Mouse (Mus musculus) lung, embryonic 16.5 days (tissue): Measurements from ENCODE around the gene Auts2. TPM values are rescaled to one million over a fixed set of nuclear protein-coding genes. Genes with fewer than 3 reads are reported as not detected.
A peak's percentile ranks its signal among the peaks of the same experiment; 100 is the strongest.

ENCODE experiments used
- ATAC-seq: fragments of 200-750 bp; cut with Nextera tagmentation; 2 replicates; pipeline ENCODE4 v1.8.0; 2017; ENCODE audit warnings: low read depth, mild to moderate bottlenecking, moderate library complexity
- H3K27ac ChIP-seq: fragments of 300-500 bp; sonication (generic); 2 replicates; pipeline ENCODE4 v1.5.1; 2014; ENCODE audit warnings: mild to moderate bottlenecking, control low read depth, low read length
- H3K27me3 ChIP-seq: fragments of 300-500 bp; sonication (generic); 2 replicates; pipeline ENCODE4 v1.6.1; 2014; ENCODE audit warnings: low read depth, low read length, mixed read lengths; ENCODE audit not compliant: control insufficient read depth, insufficient read depth
- H3K36me3 ChIP-seq: fragments of 300-500 bp; sonication (generic); 2 replicates; pipeline ENCODE4 v1.6.1; 2014; ENCODE audit warnings: low read length; ENCODE audit not compliant: control insufficient read depth, insufficient read depth
- H3K4me1 ChIP-seq: fragments of 300-500 bp; sonication (generic); replicated peaks from 2 replicates; pipeline ENCODE4 v1.6.1; 2014; ENCODE audit warnings: low read length, mixed read lengths; ENCODE audit not compliant: control insufficient read depth, insufficient read depth
- H3K4me2 ChIP-seq: fragments of 300-500 bp; sonication (generic); 2 replicates; pipeline ENCODE4 v1.6.1; 2014; ENCODE audit warnings: low read depth, low read length, control low read depth
- H3K4me3 ChIP-seq: fragments of 300-500 bp; sonication (generic); 2 replicates; pipeline ENCODE4 v1.5.1; 2014; ENCODE audit warnings: mild to moderate bottlenecking, low read length, control low read depth
- H3K9ac ChIP-seq: fragments of 300-500 bp; sonication (generic); 2 replicates; pipeline ENCODE4 v1.6.1; 2014; ENCODE audit warnings: low read length, control low read depth
- H3K9me3 ChIP-seq: fragments of 300-500 bp; sonication (generic); 2 replicates; pipeline ENCODE4 v1.6.1; 2016; ENCODE audit warnings: low read length; ENCODE audit not compliant: control insufficient read depth
- WGBS: fragments of 180-500 bp; shearing (Covaris S2); extraction: QIAGEN DNeasy Blood & Tissue Kit; methylation state at CpG from one replicate; pipeline ENCODE4 v1.1.7; 2014; 5-methylcytosine and 5-hydroxymethylcytosine counted together
- polyA plus RNA-seq: library from polyadenylated mRNA; unstranded; fragments of >200 nt; fragmentation: Nextera tagmentation; extraction: Ambion mirVana; gene quantifications from 2 replicates; pipeline ENCODE4 v1.2.1, GENCODE M21; 2015

The Auts2 gene
- polyA plus RNA-seq, 1 experiment from 2014 or later: 12.3 TPM

DNA sequence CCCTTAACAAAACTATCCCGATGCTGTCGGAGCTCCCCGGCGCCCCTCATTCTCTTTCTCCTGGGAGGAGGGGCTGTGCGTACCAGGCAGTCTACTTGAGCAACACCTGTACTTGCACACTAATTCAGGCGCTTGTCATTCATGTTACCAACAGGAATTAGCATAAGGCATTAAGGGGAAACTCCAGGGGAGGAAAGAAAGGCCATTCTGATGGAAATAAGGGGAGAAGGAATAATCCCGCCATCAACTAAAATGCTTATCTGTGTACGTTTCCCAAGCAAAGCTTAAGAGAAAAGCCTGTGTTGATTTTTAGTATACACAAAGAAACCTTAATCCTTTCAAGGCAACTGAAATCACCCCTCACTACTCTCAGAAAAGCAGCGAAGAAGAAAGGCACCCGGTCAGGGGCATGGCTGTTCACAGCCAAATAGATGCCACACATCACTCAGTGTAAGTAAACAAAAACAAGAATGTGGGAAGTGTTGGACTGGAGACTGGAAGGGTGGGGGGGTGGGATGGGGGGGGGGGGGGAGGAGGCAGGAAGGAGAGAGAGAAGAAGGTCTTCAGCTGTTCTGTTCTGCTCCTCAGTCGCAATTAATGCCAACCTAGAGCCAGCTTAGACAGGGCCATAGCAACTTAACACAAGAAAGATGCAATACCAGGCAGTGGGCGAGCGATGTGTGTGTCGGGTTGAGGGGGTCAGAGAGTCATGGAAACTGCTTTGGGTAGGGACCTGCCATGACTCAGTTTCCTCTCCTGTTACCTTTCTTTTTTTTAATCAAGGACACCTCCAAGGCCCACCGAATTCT lies 1011.2 kb downstream of the Auts2 start:
- no peaks in the 10 kb centered on the region for H3K9me3 ChIP-seq
- no peak overlapping the region for H3K4me2 ChIP-seq
- no peak overlapping the region for H3K4me3 ChIP-seq
- peaks cover 10% of the 10 kb centered on the region for H3K4me1 ChIP-seq
- no peak overlapping the region for H3K27ac ChIP-seq
- no peak overlapping the region for H3K9ac ChIP-seq
- no peak for ATAC-seq
- H3K27me3 ChIP-seq: peaks cover 3% of the 10 kb centered on the region; the same call in 1 of the 2 replicates
- WGBS: 72% methylated on average over 15 of the region's 15 CpGs
- no peaks in the 10 kb centered on the region for H3K36me3 ChIP-seq

DNA sequence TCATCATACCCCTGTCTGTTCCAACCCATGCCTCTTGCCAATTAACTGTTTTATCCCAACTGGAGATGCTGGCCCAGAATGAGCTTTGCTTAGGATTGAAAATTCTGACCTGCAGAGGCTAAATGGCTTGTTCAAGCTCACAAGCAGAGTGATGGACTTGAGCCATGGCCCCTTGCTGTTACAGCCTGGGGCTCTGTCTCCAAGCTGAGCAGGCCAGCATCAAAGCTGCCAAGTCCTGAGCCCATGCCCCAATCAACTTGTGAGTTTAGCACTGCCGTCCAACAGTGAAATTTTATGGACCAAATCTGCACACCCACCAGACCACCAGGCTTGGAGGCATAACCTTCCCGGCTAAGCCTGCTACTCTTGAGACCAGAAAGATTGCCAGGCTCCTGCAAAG lies 1012.3 kb downstream of the Auts2 start:
- no peak overlapping the region for H3K4me3 ChIP-seq
- WGBS: 81% methylated on average over 2 of the region's 2 CpGs
- H3K4me2 ChIP-seq: no peak overlapping the region
- H3K36me3 ChIP-seq: no peaks in the 10 kb centered on the region
- H3K4me1 ChIP-seq: no peaks in the 10 kb centered on the region; the same call in 1 of the 2 replicates
- H3K9me3 ChIP-seq: no peaks in the 10 kb centered on the region
- no peak overlapping the region for H3K27ac ChIP-seq
- ATAC-seq: no peak
- peaks cover 2% of the 10 kb centered on the region; the same call in 1 of the 2 replicates for H3K27me3 ChIP-seq
- H3K9ac ChIP-seq: no peak overlapping the region

DNA sequence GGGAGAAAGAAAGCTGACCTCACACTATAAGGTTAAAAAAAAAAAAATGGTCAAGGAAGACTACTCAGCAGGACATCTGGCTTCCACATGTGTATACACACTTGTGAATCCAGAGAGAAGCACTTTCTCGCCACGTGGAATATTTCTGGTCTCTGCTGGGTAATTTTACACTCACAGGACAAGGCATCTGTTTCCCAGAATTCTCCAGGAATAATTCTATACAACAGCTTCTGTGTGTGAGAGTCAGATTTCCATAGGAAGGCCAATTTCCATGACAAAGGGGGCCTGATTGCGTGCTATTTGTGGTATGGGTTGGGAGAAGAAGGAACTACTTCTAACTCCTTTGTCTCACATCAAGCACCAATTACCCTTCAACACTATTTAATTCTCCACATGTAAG lies 1016.5 kb downstream of the Auts2 start:
- H3K9me3 ChIP-seq: no peaks in the 10 kb centered on the region
- 58% methylated on average over 3 of the region's 3 CpGs for WGBS

DNA sequence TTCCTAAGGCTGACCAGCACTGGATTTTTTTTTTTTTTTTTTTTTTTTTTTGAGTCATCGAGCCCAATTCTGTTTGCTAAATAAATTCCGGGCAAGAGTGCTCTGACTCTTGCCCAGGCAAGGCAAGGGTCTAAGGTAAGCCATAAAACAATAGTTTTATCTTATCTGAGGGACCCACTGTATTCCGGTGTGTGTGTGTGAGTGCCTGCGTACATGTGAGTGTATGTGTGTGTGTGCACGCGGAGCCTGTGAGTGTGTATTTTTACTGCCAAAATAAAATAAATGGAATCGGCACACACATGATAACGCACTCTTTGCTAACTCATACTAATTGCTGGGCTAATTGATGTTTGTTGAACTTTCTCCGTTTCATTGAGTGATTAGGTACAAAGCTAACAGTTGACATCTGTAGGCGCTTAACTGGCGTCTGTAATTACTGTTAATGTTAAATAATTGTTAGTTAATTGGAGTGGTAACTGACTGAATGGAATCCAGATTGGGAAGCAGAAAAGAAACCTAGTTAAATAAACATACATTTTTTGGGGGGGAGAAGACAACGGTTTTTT lies 1018.2 kb downstream of the Auts2 start:
- WGBS: 43% methylated on average over 12 of the region's 12 CpGs
- Histone ChIP-seq H3K27ac (no peak overlapping the region), H3K36me3 (no peaks in the 10 kb centered on the region), H3K9me3 (no peaks in the 10 kb centered on the region), H3K27me3 (no peaks in the 10 kb centered on the region), H3K4me3 (no peak overlapping the region), H3K4me2 (no peak overlapping the region), H3K9ac (no peak overlapping the region), H3K4me1 (no peaks in the 10 kb centered on the region; the same call in 1 of the 2 replicates)
- ATAC-seq: no peak

More for the DNA sequence above, 1016.5 kb downstream of the Auts2 start:
- no peaks in the 10 kb centered on the region for H3K27me3 ChIP-seq
- ATAC-seq: no peak
- no peak overlapping the region for H3K4me2 ChIP-seq
- no peaks in the 10 kb centered on the region for H3K36me3 ChIP-seq
- H3K27ac ChIP-seq: no peak overlapping the region
- H3K4me1 ChIP-seq: no peaks in the 10 kb centered on the region; the same call in 1 of the 2 replicates
- H3K4me3 ChIP-seq: no peak overlapping the region
- H3K9ac ChIP-seq: no peak overlapping the region

DNA sequence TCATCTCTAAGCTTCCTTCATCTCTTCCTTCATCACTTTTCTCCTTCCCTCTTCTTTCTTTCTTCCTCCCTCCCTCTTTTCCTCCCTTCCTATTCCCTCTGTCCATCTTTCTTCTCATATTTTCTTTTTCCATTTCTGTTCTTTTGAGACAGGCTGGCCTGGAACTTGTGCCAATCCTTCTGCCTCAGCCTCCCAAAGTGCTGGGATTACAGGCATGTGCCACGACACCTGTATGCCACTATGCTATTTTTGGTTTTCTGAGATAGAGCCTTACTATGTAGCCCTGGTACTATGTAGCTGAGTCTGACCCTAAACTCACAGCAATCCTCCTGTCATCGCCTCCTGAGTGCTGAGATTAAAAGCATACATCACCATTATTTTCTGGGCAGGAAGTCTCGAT lies 1023.6 kb downstream of the Auts2 start:
- Histone ChIP-seq H3K36me3 (no peaks in the 10 kb centered on the region), H3K27ac (no peak overlapping the region), H3K27me3 (no peaks in the 10 kb centered on the region), H3K4me3 (no peak overlapping the region), H3K4me1 (peaks cover 19% of the 10 kb centered on the region), H3K9me3 (no peaks in the 10 kb centered on the region), H3K9ac (no peak overlapping the region), H3K4me2 (no peak overlapping the region)
- ATAC-seq: no peak
- WGBS: 83% methylated on average over 3 of the region's 3 CpGs

DNA sequence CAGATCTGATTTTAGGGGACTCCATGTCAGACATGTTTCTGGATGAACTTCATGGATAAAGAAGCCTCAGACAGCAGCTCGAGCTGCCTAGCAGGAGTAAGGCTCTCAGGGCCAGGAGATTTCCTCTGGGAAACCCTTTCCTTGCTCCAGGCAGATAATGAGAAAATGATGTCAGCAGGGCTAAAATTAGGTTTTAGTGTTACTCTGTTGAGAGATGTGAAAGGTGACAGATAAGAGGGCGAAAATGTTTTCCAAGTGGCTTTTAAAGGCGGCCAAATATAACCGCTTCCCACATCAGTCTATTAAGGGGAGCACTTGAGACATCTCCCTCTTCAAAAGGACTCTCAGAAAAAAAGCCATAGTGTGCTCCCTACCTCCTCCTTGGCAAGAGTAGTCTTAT lies 1025.5 kb downstream of the Auts2 start:
- H3K27ac ChIP-seq: no peak overlapping the region
- H3K4me3 ChIP-seq: no peak overlapping the region
- no peaks in the 10 kb centered on the region for H3K27me3 ChIP-seq
- H3K36me3 ChIP-seq: no peaks in the 10 kb centered on the region
- no peak overlapping the region for H3K9ac ChIP-seq
- WGBS: 29% methylated on average over 4 of the region's 4 CpGs
- H3K4me2 ChIP-seq: no peak overlapping the region
- no peak; the same call in 1 of the 2 replicates for ATAC-seq
- no peaks in the 10 kb centered on the region for H3K9me3 ChIP-seq
- H3K4me1 ChIP-seq: peaks cover 19% of the 10 kb centered on the region

DNA sequence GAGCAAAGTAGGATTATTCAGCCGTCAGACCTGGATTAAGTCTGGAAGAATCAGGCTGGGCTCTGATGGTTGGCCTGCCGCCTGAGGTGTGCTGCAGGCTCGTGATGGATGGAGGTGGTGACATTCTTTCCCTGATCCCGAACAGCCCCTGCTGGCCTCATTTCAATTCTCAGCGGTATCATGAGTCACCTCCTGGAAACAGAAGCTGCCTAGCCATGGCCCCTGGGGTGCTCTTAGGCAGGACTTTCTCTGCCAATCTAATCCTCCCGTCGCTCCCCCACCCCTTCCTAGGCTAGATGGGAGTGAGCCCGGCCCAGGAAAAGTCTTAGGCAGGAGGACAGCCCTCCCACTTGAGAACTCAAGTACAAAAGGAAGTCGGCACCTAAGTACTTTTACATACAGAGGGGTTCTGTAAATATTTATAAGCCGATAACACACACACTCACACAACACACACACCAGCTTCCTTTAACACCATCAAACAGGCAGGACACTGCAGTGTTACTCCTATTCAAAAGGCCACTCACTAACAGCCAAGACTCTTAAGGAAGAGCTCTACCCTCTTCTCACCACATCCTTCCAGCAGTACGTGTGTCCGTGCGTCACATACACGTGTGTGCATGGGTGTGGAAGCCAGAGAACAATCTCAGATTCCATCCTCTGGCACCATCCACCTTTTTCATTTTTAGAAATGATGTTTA lies 1027.3 kb downstream of the Auts2 start:
- H3K27ac ChIP-seq: peak overlapping the region; percentile 38; the same call in 1 of the 2 replicates
- 12% methylated on average over 14 of the region's 14 CpGs for WGBS
- no peak overlapping the region for H3K4me3 ChIP-seq
- peak; percentile 86 for ATAC-seq
- no peaks in the 10 kb centered on the region for H3K36me3 ChIP-seq
- H3K4me2 ChIP-seq: peak overlapping the region; percentile 22
- no peaks in the 10 kb centered on the region for H3K27me3 ChIP-seq
- no peaks in the 10 kb centered on the region for H3K9me3 ChIP-seq
- no peak overlapping the region for H3K9ac ChIP-seq
- peaks cover 19% of the 10 kb centered on the region for H3K4me1 ChIP-seq

DNA sequence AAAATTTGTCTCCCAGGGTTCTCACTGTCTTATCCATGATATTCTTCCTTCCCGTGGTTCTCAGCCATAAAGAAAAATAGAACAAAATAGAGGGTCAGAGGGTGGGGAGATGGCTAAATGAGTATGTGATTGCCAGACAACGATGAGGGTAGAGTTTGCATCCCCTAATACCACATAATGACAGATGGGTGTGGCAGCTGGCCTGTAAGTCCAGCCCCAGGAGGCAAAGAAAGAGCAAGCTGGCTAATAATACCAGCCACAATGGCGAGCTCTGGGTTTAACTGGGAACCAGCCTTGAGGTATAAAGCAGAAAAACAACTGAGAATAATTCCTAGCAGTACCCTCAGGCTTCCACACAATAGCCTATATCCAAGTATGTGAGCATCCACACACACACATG lies 1029.4 kb downstream of the Auts2 start:
- H3K4me3 ChIP-seq: no peak overlapping the region
- H3K36me3 ChIP-seq: no peaks in the 10 kb centered on the region
- WGBS: 82% methylated on average over 3 of the region's 3 CpGs
- H3K4me1 ChIP-seq: peaks cover 23% of the 10 kb centered on the region
- H3K27me3 ChIP-seq: no peaks in the 10 kb centered on the region
- H3K9me3 ChIP-seq: no peaks in the 10 kb centered on the region
- no peak for ATAC-seq
- no peak overlapping the region for H3K4me2 ChIP-seq
- no peak overlapping the region for H3K9ac ChIP-seq
- no peak overlapping the region for H3K27ac ChIP-seq

DNA sequence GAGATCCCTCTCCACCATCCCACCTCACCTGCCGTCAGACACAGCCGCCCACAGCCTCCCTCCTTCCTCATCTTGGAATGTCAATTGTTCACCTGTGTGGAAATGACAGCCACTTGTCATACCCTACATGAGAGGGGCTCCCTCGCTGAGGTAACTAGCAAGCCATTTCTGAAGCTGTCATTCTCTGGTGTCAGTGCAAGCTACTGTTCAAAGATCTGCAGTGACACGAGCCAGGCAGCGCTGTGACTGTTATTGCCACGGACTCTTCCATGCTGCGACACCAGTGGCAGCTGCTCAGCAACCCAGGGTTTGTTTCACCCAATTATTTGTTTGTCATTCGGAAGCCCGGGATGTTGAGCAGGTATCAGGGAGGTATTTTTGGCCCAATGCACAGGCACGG lies 1030.5 kb downstream of the Auts2 start:
- ATAC-seq: no peak
- Histone ChIP-seq H3K4me1 (peaks cover 21% of the 10 kb centered on the region), H3K9ac (no peak overlapping the region), H3K27me3 (no peaks in the 10 kb centered on the region), H3K4me2 (no peak overlapping the region), H3K4me3 (no peak overlapping the region), H3K9me3 (no peaks in the 10 kb centered on the region), H3K27ac (no peak overlapping the region), H3K36me3 (no peaks in the 10 kb centered on the region)
- WGBS: 76% methylated on average over 10 of the region's 10 CpGs
